Mouse (Mus musculus) embryo, embryonic 11.5 days (tissue): ENCODE measurements around the gene Slc17a7.
"Not testable (repeated sequence)": the region's sequence is repeated elsewhere in the genome, so short reads cannot be mapped to it uniquely, and the experiment has no call there.

Source experiments
- DNase-seq: peaks from one replicate; pipeline ENCODE4 v3.0.0-alpha.2; 2012; ENCODE audit warnings: low read depth, low spot score

Gene Slc17a7

GRCm38 (mm10) chr7:45163735-45164490 lies at the start of gene Slc17a7:
Gene Slc17a7 (plus strand): TSS chr7:45163949.
- no peak for DNase-seq

DNA sequence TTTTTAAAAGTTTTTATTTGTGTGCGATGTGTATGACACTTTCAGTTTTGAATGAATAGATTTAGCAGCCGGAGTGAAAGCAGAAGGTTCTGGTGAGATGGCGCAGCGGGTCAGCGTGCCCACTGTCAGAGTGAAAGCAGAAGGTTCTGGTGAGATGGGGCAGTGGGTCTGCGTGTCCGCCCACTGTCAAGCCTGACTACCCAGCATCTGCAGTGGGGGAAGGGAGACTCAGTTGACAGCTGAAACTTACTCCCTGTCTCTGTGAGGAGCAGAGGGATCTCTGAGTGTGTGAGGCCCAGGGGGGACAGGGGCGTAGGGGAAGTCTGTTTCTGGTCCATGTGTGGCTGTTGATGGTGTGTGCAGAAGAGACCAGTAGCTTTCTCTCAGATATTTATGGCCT lies 46.2 kb upstream of the Slc17a7 start:
- no peak for DNase-seq

DNA sequence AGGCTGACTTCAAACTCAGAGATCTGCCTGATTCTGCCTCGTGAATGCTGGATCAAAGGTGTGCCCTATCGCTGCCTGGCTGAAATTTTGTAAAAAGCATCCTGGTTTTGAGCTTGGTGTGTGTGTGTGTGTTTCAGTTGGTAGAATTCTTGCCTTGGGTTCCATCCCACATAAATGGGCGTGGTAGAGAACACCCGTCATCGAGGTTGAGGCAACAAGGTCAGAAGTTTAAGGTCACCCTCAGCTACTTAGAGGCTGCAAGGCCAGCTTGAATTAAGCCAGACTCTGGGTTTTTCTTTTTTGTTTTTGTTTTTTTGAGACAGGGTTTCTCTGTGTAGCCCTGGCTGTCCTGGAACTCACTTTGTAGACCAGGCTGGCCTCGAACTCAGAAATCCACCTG lies 45.4 kb upstream of the Slc17a7 start:
- DNase-seq, result no peak

DNA sequence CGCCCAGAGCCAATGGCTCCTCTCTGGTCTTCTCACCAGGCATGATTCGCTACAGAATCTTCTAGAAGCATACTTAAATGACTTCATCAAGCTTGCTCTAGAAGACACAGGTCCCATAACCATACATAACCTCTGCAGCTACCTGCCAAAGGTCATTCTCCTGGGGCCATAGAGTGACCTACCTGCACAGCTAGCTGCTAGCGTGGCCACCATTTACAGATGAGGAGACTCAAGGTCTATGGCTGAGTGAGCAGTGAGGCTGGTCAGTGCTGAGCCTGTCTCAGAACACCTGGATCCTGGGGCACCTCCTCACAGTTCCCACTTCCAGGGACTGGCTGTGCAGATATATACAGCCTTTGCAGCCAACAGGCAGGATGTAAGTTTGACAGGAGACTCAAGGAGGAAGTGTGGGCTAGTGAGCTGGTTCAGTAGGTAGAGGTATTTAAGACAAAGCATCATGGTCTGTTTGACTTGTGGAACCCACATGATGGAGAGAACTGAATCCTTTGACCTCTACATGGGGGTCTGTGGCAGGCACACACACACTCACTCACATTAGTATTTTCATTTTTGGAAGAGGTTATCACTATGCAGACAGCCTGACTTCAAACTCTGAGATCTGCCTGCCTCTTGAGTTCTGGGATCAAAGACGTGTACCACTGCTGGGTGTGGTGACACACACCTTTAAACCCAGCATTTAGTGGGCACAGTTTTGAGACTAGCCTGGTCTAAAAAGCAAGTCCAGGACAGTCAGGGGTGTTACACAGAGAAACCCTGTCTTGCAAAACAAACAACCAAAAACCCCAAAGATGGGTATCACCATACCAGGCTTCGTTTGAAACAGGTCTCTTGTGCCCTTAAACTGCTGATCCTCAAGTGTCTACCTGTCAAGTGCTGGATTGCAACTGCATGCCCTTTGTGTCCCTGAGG lies 43.7 kb upstream of the Slc17a7 start:
- DNase-seq, result no peak

DNA sequence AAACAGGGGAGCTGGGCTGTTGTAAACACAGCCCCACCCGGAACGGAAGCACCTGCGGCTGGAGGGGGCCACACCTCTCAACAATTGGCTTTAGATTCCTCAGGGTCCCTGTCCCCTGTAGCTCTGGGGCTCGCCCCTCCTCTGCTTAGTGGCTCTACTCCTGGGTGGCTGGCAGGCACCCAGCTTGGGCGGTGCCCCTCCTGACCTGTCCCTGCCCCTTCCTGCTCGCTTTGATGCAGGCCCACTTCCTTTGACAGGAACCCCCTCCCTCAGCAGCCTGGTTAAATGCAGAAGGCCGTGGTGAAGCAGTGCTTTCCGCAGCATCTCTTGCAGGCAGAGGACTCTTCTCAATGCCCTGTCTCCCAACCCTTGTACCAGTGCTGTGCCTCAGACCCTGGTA lies 42.3 kb upstream of the Slc17a7 start:
- no peak for DNase-seq

- DNase-seq, result no peak
Observed at GRCm38 (mm10) chr7:45121966-45122365, 41.8 kb upstream of the Slc17a7 start.

DNA sequence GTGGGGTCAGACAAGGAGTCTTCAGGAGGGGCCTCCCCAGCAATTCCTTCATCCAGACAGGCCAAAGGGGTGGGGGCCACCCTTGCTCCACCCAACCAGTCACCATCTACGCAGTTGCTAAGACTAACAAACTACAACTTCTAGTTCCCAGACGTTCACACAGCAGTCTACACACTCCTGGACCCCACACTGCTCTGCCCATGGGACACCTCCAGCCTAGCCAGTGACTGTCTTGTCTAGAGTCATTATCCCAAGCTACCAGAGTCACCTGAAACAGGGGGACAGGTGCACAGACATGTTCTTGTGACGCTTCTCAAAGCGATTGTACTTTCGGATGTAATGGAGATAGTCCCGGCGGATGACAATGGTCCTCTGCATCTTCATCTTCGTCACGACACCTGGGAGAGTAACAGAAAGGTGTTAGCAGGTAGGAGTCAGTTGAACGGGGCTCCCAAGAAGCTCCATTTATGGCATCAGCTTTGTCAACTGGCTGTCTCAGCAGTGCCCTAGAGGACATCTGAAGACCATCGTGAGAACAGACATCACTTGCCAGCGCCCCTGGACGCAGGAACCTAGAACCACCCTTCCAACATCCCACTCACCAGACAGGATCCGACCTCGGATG lies 41.1 kb upstream of the Slc17a7 start:
- no peak for DNase-seq

DNA sequence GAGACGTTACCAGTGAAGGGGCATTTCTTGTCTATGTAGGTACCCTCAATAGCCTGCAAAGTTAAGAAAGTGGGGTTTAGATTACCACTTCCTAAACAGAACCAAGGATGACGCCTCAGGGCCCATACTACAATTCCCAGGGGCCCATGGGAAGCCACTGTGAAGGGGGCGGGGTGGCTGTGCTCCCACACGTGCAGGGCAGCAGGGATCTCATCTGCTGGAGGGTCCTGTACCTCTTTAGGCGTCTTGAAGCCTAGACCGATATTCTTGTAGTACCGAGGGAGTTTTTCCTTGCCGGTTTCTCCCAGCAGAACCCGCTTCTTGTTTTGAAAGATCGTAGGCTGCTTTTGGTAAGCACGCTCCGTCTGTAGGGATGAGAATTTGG lies 40.6 kb upstream of the Slc17a7 start:
- DNase-seq, result no peak

GRCm38 (mm10) chr7:45124224-45125143 lies 39.3 kb upstream of the Slc17a7 start, which contains the start of gene Rps11:
Gene Rps11 (minus strand): TSS chr7:45124439.
- peak; percentile 100 for DNase-seq

DNA sequence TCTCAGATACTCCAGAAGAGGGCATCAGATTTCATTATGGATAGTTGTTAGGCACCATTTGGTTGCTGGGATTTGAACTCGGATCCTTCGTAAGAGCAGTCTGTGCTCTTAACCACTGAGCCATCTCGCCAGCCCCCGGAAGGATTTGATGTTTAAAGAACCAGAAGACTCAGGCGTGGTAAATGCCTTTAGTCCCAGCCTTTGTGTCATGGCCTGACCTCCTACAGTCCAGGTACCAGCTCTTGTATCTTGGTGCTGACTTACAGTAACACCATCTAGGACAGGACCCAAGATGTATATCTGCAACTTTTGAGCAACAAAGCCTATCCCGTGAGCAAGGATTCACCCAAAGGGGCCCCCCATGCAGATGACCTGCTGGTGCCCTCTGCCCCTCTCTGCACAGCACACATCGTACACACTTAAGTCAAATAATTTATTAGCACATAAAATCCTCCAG lies 38.6 kb upstream of the Slc17a7 start:
- no peak for DNase-seq

- not testable (repeated sequence) for DNase-seq
Observed at GRCm38 (mm10) chr7:45125649-45126048, 38.1 kb upstream of the Slc17a7 start.

DNA sequence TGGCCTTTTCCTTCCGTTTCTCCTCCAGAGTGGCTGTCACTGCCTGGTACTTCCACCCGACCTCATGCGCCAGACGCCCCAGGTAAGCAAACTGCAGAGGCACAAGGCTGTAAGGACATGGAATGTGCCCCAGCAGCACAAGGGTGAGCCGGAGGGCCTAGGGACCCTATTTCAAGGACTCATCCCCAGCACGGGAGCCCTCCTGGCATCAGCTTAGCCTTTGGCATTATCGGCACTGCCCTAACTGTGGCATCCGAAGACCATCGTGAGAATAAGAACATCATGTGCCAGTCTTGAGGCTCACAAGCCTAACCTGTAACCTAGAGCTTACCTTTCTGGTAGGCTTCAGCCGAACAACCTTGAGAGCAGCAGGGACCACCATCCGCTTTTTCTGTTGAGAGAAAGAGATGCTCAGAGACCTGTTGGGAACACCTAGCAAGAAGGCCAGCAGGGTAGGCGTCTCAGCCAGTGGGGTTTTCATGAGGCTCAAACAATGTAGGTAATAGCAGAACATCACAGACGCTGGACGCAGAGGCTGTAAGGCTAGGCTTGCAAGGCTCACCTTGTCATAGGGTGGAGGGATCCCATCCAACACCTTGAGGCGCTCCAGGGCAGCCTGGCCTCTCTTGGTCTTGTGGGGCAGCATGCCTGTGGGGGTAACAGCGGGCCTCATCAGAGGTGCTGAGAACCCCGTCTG lies 37.5 kb upstream of the Slc17a7 start:
- no peak for DNase-seq

DNA sequence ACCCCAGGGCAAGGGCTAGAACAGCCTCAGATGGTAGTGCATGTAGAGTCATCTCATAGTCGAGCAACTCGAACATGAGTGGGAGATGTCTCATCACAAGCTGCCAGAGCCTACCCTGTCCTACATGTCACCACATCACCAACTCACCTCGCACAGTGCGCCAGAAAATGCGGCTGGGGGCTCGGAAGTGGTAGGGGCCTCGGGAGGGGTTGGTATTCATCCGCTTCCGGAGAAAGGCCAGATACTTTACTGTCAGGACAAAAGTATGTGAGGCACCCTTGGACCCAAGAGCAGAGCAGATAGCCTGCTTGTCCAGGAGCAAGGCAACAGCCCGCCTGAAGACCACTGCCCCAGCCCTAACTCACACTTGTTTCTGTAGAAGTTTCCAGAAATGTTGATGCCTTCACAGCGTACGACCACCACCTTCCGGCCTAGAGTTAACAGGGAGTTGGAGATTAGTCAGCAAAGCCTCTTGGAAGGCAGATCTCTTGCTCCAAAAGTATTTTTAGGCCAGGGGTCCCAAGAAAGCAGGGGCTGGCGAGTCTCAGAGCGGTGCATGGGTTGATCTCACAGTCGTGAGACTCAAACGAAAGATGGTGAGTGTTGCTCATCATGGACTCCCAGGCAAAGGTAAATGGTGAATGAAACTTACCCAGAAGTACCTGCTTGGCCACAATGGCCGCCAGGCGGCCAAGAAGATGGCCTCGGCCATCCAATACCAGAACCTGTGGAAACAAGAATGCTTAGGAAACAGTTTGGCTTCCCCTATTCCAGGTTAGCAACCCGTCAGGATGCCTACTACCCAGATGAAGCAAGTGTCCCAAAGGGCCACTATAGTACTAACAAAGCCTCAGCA lies 36.7 kb upstream of the Slc17a7 start:
- no peak for DNase-seq

DNA sequence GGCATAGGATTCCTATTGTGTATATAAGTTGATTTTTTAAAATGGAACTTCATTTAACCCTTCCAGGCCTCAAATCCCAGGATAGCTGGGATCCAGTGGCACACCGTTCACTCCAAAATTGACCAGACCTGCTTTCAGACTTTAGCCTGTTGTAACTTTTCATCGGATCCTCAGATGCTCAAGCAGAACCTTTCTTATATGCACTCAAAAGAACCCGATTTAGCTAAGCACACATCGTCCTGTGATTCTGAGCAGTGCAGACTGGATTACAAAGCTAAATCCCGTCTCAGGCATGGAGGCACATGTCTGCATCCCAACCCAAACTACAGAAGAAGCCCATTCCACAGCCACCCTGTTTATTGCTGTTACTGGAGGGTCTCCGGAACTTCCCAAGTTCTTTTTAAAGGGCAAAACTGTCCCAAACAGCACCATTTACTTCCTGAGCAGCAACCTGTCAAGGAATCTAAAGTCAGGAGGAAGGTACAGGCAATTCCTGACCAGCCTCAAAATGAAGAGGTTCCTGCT lies 36.0 kb upstream of the Slc17a7 start:
- no peak for DNase-seq

DNA sequence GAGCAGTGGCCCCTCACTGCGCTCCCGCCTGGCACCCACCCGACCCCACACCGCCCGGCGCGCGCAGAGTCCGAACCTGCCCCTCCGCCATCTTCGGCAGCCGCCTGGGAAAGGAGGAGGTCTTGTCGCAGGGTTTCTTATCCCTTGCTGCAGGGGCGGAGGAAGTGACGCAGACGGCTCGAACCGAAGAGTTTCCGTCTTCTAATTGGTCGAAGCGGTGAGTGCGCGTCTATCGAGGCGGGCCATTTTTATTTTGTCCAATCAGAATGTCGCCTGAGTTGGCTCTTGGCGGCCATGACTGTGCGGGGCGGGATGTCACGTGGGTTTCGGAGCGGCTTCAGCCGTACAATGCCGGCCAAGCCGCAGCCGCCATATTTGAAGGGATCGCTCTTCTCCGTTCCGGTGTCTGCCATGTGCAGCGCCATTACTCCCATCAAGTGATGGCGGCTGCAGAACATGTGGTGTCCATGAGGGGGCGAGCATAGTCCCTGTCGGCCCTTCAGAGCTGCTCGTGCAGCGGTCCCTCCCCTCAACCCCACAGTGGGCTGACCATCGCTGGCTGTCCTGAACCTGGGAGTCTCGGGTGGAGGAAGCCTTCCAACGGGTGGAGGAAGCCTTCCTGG lies 35.0 kb upstream of the Slc17a7 start, which contains the start of gene Rpl13a:
Gene Rpl13a (minus strand): TSS at position 138 of the 623 bp plus-strand sequence.
- peak; percentile 99 for DNase-seq

DNA sequence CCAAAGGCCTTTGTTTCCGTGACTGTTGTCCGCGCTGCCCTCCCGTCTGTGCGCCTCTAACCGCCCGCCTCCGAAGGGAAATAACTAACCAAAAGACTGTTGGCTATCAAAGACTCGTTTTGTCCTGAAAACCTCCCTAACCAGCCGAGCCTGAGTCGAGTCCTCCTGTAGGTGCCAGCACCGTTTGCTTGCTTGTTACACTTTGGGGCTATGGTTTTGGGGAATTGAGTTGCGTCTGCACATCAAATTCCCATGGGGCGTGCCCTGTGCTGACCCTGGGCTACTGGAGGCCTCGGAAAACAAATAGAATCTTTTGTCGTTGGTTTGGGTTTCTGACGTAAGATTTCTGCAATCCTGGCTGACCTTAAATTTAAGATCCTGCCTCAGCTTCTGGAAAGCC lies 34.4 kb upstream of the Slc17a7 start:
- DNase-seq, result peak; percentile 50

DNA sequence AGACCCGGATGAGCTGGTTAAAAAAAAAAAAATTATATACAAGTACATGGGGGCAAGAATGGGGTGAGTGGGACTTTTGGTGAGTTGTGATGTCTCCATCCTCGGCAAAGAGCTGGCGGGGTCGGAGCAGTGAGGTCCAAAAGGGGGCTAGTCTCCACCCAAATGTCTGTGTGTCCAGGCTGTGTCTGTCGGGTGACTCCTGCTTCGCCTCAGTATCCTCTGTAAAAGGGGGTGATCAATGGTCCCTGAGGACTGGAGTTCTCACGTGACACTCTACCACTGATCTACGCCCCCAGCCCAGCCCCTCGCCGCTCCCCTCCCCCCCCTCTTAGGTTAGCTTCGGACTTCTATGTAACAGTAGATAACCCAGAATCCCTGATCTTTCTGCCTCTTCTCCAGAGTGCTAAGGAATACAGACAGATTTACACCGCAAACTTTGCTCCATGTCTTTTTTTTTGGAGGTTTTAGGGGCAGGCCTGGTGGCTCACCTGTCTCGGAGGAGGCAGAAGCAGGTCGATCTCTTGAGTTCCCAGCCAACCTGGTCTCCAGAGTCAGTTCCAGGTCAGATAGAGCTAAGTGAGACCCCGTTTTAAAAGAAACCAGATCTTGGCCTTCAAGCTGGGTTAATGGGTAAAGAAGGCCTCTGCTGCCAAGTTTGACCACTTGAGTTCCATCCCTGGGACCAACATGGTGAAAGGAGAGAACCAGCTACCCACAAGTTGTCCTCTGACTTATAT lies 33.8 kb upstream of the Slc17a7 start:
- no peak for DNase-seq

- no peak for DNase-seq
Observed at GRCm38 (mm10) chr7:45131850-45132249, 31.9 kb upstream of the Slc17a7 start.
